Mouse (Mus musculus) cortical plate, adult 2 months (tissue): ENCODE results near the gene Fignl1. TPM values are rescaled to one million over a fixed set of nuclear protein-coding genes. Genes with fewer than 3 reads are reported as not detected.

Experiments used
- H3K27ac ChIP-seq: fragments of 200-500 bp; 2 replicates; pipeline ENCODE4 v1.5.1; 2012; ENCODE audit warnings: low read length, control low read depth, inconsistent platforms; ENCODE audit not compliant: insufficient read depth
- H3K4me1 ChIP-seq: fragments of 200-500 bp; 2 replicates; pipeline ENCODE4 v1.6.1; 2011; ENCODE audit warnings: low read length; ENCODE audit not compliant: control insufficient read depth, insufficient read depth
- H3K4me3 ChIP-seq: fragments of 200-500 bp; 2 replicates; pipeline ENCODE4 v1.5.1; 2011; ENCODE audit warnings: mild to moderate bottlenecking, low read length, control low read depth; ENCODE audit not compliant: insufficient read depth
- CTCF ChIP-seq: fragments of 200-500 bp; IDR thresholded peaks from 2 replicates; pipeline ENCODE4 v1.5.1; 2011; ENCODE audit warnings: mild to moderate bottlenecking, control low read depth, low read length; ENCODE audit not compliant: insufficient read depth; ENCODE audit errors: extremely low read depth
- POLR2A ChIP-seq: fragments of 200-500 bp; IDR thresholded peaks from 2 replicates; pipeline ENCODE4 v1.6.1; 2011; ENCODE audit warnings: mild to moderate bottlenecking, low read length, control low read depth; ENCODE audit not compliant: insufficient read depth; ENCODE audit errors: extremely low read depth
- polyA plus RNA-seq: library from polyadenylated mRNA; depleted of rRNA; stranded (reverse); fragments of >200 nt; gene quantifications from 2 replicates; pipeline ENCODE4 v1.2.3, GENCODE M21; 2012; rRNA removed

The Fignl1 gene
- polyA plus RNA-seq = 0.42 and 0.44 TPM in 2 replicates

GRCm38 (mm10) chr11:11808820-11809403, at the start of gene Fignl1:
Gene Fignl1, minus strand, starts transcription at chr11:11808962.
- Histone ChIP-seq H3K4me1 (no peaks in the 10 kb centered on the region), H3K27ac (0 out of 2 replicates have a peak within 1 kb of the TSS, but pooled peaks have one; percentile 24), H3K4me3 (peak within 1 kb of the TSS; percentile 68)
- TF ChIP-seq POLR2A (no peak; the same call in 1 of the 2 replicates), CTCF (no peak)

GRCm38 (mm10) chr11:11856959-11857358, 48.2 kb upstream of the Fignl1 start:
- Histone ChIP-seq H3K4me3 (no peak overlapping the region), H3K27ac (no peak overlapping the region), H3K4me1 (no peaks in the 10 kb centered on the region)
- TF ChIP-seq POLR2A (no peak), CTCF (no peak)

- no peak overlapping the region for H3K4me3 ChIP-seq
- TF ChIP-seq POLR2A = no peak
- no peak for TF ChIP-seq CTCF
- no peaks in the 10 kb centered on the region for H3K4me1 ChIP-seq
- H3K27ac ChIP-seq = no peak overlapping the region
Observed at GRCm38 (mm10) chr11:11855685-11856131, 46.9 kb upstream of the Fignl1 start.

- no peak for TF ChIP-seq POLR2A
- no peak for TF ChIP-seq CTCF
- no peaks in the 10 kb centered on the region for H3K4me1 ChIP-seq
- H3K27ac ChIP-seq = no peak overlapping the region
- no peak overlapping the region for H3K4me3 ChIP-seq
Observed at GRCm38 (mm10) chr11:11855061-11855672, 46.4 kb upstream of the Fignl1 start.

GRCm38 (mm10) chr11:11853731-11854461, 45.1 kb upstream of the Fignl1 start:
- no peak overlapping the region for H3K27ac ChIP-seq
- no peak for TF ChIP-seq CTCF
- no peak for TF ChIP-seq POLR2A
- no peak overlapping the region for H3K4me3 ChIP-seq
- H3K4me1 ChIP-seq = no peaks in the 10 kb centered on the region

- Histone ChIP-seq H3K4me3 (no peak overlapping the region), H3K4me1 (no peaks in the 10 kb centered on the region), H3K27ac (no peak overlapping the region)
- no peak for TF ChIP-seq POLR2A
- no peak for TF ChIP-seq CTCF
Observed at GRCm38 (mm10) chr11:11851957-11852505, 43.3 kb upstream of the Fignl1 start.

- no peak overlapping the region for H3K4me3 ChIP-seq
- no peak for TF ChIP-seq CTCF
- TF ChIP-seq POLR2A = no peak
- H3K4me1 ChIP-seq = no peaks in the 10 kb centered on the region
- no peak overlapping the region for H3K27ac ChIP-seq
Observed at GRCm38 (mm10) chr11:11850476-11851267, 41.9 kb upstream of the Fignl1 start.

GRCm38 (mm10) chr11:11849513-11850311, 41.0 kb upstream of the Fignl1 start:
- TF ChIP-seq CTCF (no peak), POLR2A (no peak)
- no peak overlapping the region for H3K4me3 ChIP-seq
- H3K4me1 ChIP-seq = no peaks in the 10 kb centered on the region
- H3K27ac ChIP-seq = no peak overlapping the region
